Mouse (Mus musculus) lung, embryonic 16.5 days (tissue): ENCODE measurements around the gene Col4a3. TPM values are rescaled to one million over a fixed set of nuclear protein-coding genes. Genes with fewer than 3 reads are reported as not detected.

Experiments used
- ATAC-seq: fragments of 200-750 bp; cut with Nextera tagmentation; 2 replicates; pipeline ENCODE4 v1.8.0; 2017; ENCODE audit warnings: low read depth, mild to moderate bottlenecking, moderate library complexity
- H3K27ac ChIP-seq: fragments of 300-500 bp; sonication (generic); 2 replicates; pipeline ENCODE4 v1.5.1; 2014; ENCODE audit warnings: mild to moderate bottlenecking, control low read depth, low read length
- H3K27me3 ChIP-seq: fragments of 300-500 bp; sonication (generic); 2 replicates; pipeline ENCODE4 v1.6.1; 2014; ENCODE audit warnings: low read depth, low read length, mixed read lengths; ENCODE audit not compliant: control insufficient read depth, insufficient read depth
- H3K36me3 ChIP-seq: fragments of 300-500 bp; sonication (generic); 2 replicates; pipeline ENCODE4 v1.6.1; 2014; ENCODE audit warnings: low read length; ENCODE audit not compliant: control insufficient read depth, insufficient read depth
- H3K4me1 ChIP-seq: fragments of 300-500 bp; sonication (generic); replicated peaks from 2 replicates; pipeline ENCODE4 v1.6.1; 2014; ENCODE audit warnings: low read length, mixed read lengths; ENCODE audit not compliant: control insufficient read depth, insufficient read depth
- H3K4me2 ChIP-seq: fragments of 300-500 bp; sonication (generic); 2 replicates; pipeline ENCODE4 v1.6.1; 2014; ENCODE audit warnings: low read depth, low read length, control low read depth
- H3K4me3 ChIP-seq: fragments of 300-500 bp; sonication (generic); 2 replicates; pipeline ENCODE4 v1.5.1; 2014; ENCODE audit warnings: mild to moderate bottlenecking, low read length, control low read depth
- H3K9ac ChIP-seq: fragments of 300-500 bp; sonication (generic); 2 replicates; pipeline ENCODE4 v1.6.1; 2014; ENCODE audit warnings: low read length, control low read depth
- H3K9me3 ChIP-seq: fragments of 300-500 bp; sonication (generic); 2 replicates; pipeline ENCODE4 v1.6.1; 2016; ENCODE audit warnings: low read length; ENCODE audit not compliant: control insufficient read depth
- WGBS: fragments of 180-500 bp; shearing (Covaris S2); extraction: QIAGEN DNeasy Blood & Tissue Kit; methylation state at CpG from one replicate; pipeline ENCODE4 v1.1.7; 2014; 5-methylcytosine and 5-hydroxymethylcytosine counted together
- polyA plus RNA-seq: library from polyadenylated mRNA; unstranded; fragments of >200 nt; fragmentation: Nextera tagmentation; extraction: Ambion mirVana; gene quantifications from 2 replicates; pipeline ENCODE4 v1.2.1, GENCODE M21; 2015

The Col4a3 gene
- polyA plus RNA-seq, 1 experiment from 2014 or later, result 7.0 TPM

DNA sequence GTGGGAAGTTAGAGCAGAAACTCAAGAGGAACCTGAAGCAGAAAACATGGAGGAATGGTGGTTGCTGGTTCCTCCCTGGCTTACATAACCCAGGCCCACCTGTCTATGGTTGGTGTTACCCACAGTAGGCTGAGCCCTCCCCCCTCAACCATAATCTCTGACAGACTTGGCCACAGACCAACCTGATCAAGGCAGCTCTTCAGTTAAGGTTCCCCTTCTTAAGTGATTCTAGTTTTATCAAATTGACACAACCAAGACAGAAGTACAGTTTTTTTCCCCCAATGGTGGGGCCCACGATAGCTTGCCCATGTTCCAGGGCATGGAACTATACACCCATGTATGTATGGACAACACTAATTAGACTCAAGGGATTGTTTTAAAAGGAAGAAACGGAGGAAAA lies 100.1 kb downstream of the Col4a3 start:
- H3K9me3 ChIP-seq, result no peaks in the 10 kb centered on the region
- 79% methylated on average over 2 of the region's 2 CpGs for WGBS
- no peak overlapping the region for H3K4me2 ChIP-seq
- H3K4me1 ChIP-seq, result no peaks in the 10 kb centered on the region
- no peak overlapping the region for H3K4me3 ChIP-seq
- H3K36me3 ChIP-seq, result no peaks in the 10 kb centered on the region
- no peak overlapping the region for H3K9ac ChIP-seq
- no peak for ATAC-seq
- H3K27me3 ChIP-seq, result no peaks in the 10 kb centered on the region
- H3K27ac ChIP-seq, result no peak overlapping the region

DNA sequence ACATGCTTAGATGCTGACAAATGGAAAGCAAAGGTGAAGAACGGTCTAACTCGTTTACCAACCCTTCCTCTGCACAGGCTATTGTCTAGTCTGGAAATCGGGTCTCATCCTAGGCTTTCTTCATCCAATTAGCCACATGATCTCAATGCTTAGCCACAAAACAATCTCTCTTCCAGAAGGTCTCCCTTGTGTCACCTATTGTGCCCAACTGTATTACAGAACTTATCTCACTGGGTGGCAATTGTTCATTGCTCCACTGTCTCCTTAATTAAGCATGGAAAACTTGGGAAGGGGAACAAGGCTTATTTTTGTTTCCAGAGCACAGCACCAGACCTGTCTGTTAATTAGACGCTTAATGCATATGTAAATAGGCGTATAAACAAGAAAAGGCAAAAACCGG lies 101.2 kb downstream of the Col4a3 start:
- H3K4me1 ChIP-seq, result no peaks in the 10 kb centered on the region
- H3K9ac ChIP-seq, result no peak overlapping the region
- no peaks in the 10 kb centered on the region for H3K27me3 ChIP-seq
- no peaks in the 10 kb centered on the region for H3K9me3 ChIP-seq
- H3K4me3 ChIP-seq, result no peak overlapping the region
- H3K4me2 ChIP-seq, result no peak overlapping the region
- 85% methylated on average over 6 of the region's 6 CpGs for WGBS
- no peaks in the 10 kb centered on the region for H3K36me3 ChIP-seq
- ATAC-seq, result no peak
- no peak overlapping the region for H3K27ac ChIP-seq

DNA sequence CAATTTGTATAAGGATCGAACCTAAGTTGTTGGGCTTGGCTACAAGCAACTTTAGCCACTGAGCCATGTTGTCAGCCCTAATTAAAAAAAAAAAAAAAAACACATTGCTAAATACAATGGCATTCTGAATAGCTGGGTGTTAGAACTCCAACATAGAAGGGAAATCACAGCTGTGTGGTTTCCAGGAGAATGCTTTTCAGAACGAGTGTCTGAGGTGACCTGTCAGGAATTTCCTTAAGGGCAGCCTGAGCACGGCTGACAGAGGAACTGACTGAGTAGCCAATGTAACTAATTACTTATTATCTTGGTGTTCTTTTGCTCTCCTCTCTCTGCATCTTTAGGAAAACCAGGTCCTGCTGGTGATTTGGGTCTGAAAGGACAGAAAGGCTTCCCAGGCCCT lies 109.2 kb downstream of the Col4a3 start:
- no peaks in the 10 kb centered on the region for H3K27me3 ChIP-seq
- H3K4me1 ChIP-seq, result no peaks in the 10 kb centered on the region
- WGBS, result 40% methylated on average over 3 of the region's 3 CpGs
- no peak overlapping the region for H3K27ac ChIP-seq
- H3K4me3 ChIP-seq, result no peak overlapping the region
- no peak overlapping the region for H3K9ac ChIP-seq
- no peaks in the 10 kb centered on the region for H3K36me3 ChIP-seq
- H3K9me3 ChIP-seq, result no peaks in the 10 kb centered on the region
- ATAC-seq, result no peak
- H3K4me2 ChIP-seq, result no peak overlapping the region

DNA sequence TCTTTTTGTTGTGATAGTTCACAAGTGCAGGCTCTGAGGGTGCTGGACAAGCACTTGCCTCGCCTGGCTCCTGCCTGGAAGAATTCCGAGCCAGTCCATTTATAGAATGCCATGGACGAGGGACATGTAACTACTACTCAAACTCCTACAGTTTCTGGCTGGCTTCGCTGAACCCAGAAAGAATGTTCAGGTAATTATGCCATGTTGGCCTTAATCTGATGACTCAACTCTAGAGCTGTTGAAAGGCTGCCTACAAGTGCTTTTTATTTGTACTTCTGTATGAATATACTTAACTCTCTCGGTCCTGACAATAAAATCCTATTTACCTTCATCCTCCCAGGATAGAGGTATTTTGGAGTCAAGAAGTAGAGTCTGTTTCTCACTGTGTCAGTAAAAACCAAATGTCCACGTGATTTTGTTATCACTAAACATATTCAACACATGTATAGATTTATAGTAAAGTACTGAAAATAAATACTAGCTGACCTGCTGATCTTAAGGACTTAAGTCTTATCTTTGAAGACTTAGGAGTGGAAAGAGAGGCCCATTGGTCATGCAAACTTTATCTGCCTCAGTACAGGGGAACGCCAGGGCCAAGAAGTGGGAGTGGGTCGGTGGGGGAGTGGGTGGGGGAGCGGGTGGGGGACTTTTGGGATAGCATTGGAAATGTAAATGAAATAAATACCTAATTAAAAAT lies 131.2 kb downstream of the Col4a3 start:
- H3K4me2 ChIP-seq, result peak overlapping the region; percentile 23; the same call in 1 of the 2 replicates
- H3K9me3 ChIP-seq, result no peaks in the 10 kb centered on the region
- ATAC-seq, result peak; percentile 59
- peak overlapping the region; percentile 41 for H3K27ac ChIP-seq
- H3K4me1 ChIP-seq, result no peaks in the 10 kb centered on the region; the same call in 1 of the 2 replicates
- H3K27me3 ChIP-seq, result peaks cover 3% of the 10 kb centered on the region
- no peaks in the 10 kb centered on the region for H3K36me3 ChIP-seq
- WGBS, result 36% methylated on average over 9 of the region's 9 CpGs
- H3K4me3 ChIP-seq, result no peak overlapping the region
- no peak overlapping the region for H3K9ac ChIP-seq

DNA sequence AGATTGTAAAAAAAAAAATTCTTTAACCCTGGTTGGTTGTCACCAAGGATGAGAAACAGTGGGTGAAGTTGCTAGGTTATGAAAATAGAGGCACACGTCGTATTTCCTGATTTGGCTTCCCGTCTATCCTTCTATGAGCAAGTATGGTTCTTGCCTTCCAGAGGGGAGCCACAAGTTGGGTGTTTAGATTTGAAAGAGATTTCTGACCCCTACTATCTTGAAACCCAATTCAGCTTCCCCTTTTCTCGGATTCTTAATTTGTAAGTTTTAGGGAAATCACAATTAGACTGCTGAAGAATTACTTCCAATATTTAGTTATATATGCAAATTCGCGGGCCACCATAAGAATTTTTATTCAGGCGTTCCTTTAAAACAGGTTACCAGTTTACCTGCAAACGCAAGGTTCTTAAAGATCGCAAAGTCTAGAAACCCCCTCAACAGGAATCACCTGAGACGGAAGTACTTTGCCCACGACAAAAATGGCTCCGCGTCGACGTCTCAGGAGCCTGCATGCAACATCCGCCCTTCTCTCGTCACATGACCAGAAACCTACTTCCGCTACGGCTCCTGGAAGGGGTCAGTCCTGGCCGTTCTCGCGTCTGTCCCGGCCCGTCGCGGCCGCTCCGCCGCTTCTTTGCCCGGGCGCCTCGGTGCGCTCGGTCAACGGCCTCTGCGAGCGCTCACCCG lies 137.8 kb downstream of the Col4a3 start, which contains the start of gene Mff:
TSS of gene Mff (plus strand) at position 552 of the 687 bp plus-strand sequence.
- Histone ChIP-seq H3K4me2 (peak within 1 kb of the TSS; percentile 87), H3K4me1 (peaks cover 8% of the 10 kb centered on the region), H3K9ac (peak within 1 kb of the TSS; percentile 96), H3K4me3 (peak within 1 kb of the TSS; percentile 81), H3K27ac (peak within 1 kb of the TSS; percentile 75; the same call in 1 of the 2 replicates), H3K27me3 (peaks cover 3% of the 10 kb centered on the region), H3K9me3 (no peaks in the 10 kb centered on the region), H3K36me3 (peaks cover 14% of the 10 kb centered on the region; the same call in 1 of the 2 replicates)
- peak; percentile 99 for ATAC-seq
- WGBS, result 10% methylated on average over 38 of the region's 38 CpGs

DNA sequence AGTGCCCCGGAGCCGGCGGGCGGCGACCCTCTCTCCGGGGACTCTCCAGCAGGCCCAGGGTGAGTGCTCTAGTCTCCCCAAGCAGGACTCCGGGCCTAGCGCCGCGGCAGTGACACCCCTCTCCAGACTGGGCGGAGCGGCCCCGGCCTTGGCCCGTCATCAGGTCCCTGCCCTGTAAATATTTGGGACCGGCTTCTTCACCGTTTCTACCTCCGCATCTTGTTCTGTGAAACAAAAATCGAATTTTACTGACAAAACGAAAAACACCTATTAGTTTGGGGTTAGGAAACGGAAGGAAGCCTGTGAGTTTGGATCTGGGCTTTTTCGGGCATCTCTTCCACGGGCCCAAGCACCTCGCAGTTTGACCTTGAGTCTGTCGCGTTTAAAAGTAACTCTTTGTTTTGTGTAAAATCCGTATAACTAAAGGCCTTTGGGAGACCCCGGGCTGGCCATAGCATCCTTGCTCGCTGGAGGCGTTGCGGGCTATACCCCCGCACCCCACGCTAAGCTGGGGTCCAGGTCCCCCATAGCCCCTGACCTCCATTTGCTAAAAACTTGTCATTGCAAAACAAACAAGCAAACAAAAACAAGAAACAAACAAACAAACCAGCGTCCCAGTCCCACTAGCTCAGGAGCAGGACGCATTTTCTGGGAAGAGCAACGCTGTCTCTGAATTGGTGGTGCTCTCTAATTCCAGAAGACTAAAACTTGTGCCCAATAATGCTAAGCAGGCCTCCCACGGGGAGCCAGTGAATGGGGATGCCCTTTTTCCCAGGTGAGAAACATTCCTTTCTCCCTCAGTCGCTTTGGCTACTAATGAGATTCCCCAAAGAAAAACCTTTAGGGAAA lies 138.5 kb downstream of the Col4a3 start:
- WGBS, result 2% methylated on average over 36 of the region's 37 CpGs
- Histone ChIP-seq H3K4me3 (peak overlapping the region; percentile 81), H3K9ac (peak overlapping the region; percentile 96), H3K36me3 (peaks cover 19% of the 10 kb centered on the region), H3K27ac (peak overlapping the region; percentile 75; the same call in 1 of the 2 replicates), H3K4me2 (peak overlapping the region; percentile 87), H3K4me1 (peaks cover 8% of the 10 kb centered on the region), H3K9me3 (no peaks in the 10 kb centered on the region), H3K27me3 (peaks cover 3% of the 10 kb centered on the region)
- ATAC-seq, result peak; percentile 98

DNA sequence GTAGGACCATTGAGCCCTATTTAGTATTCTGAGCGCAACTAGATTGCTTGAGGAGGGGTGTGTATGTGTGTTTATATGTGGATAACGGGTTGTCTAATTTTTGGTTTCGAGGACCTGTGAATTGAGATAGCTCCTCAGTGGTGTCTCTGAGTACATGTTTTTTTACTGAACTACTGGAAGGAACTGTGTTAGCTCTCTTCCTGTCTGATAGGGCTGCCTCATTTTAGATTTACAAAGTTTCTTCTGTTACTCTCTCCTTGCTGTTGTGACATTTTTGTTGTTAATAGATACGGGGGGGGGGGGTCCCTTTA lies 139.1 kb downstream of the Col4a3 start:
- no peak for ATAC-seq
- peaks cover 3% of the 10 kb centered on the region for H3K27me3 ChIP-seq
- H3K9ac ChIP-seq, result peak overlapping the region; percentile 96
- 39% methylated on average over 4 of the region's 4 CpGs for WGBS
- peaks cover 8% of the 10 kb centered on the region for H3K4me1 ChIP-seq
- H3K27ac ChIP-seq, result no peak overlapping the region
- peak overlapping the region; percentile 87 for H3K4me2 ChIP-seq
- H3K4me3 ChIP-seq, result peak overlapping the region; percentile 81
- H3K36me3 ChIP-seq, result peaks cover 19% of the 10 kb centered on the region
- no peaks in the 10 kb centered on the region for H3K9me3 ChIP-seq

DNA sequence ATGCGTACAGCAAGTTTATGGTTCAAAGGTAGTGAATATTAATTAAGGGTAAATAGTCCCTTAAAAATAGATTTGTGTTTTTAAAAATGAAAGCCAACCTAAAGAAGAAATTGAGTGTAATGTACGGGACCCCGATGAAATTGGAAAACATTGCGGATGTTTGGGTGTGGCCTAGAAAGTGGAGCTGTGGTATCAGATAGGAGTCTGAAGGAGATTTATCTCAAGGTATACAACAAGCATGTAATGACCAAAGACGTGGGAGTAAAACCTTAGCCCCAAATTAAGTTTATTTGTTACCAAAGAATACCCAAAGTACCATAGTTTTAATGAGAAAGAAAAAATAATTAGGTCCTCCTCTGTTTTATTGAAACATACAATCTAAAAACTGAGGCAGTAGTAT lies 139.8 kb downstream of the Col4a3 start:
- no peak for ATAC-seq
- H3K36me3 ChIP-seq, result peaks cover 24% of the 10 kb centered on the region

DNA sequence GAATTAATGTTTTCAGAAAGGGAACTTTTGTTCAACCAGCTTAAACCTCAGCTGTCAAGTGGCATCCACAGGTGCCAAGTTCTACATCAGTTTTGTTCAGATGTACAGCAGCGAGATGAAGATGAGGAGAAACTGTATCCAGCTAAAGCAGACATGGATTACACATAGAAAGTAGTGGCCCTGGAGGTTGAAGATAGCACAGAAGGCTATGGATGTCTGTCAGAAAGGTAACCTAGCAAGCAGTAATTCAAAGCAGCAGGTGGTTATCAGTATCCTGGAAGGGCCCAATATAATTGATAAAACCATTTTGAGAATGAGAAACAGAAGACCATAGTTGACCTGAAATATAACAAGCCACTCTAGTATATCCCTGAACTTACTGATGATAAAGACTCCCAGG lies 146.6 kb downstream of the Col4a3 start:
- Histone ChIP-seq H3K4me2 (no peak overlapping the region), H3K9ac (no peak overlapping the region), H3K4me3 (no peak overlapping the region), H3K36me3 (peaks cover 38% of the 10 kb centered on the region), H3K4me1 (no peaks in the 10 kb centered on the region), H3K27me3 (no peaks in the 10 kb centered on the region), H3K9me3 (no peaks in the 10 kb centered on the region), H3K27ac (no peak overlapping the region)
- WGBS, result 96% methylated on average over 1 of the region's 1 CpGs
- ATAC-seq, result no peak

More for the DNA sequence above, 139.8 kb downstream of the Col4a3 start:
- Histone ChIP-seq H3K9me3 (no peaks in the 10 kb centered on the region), H3K27ac (no peak overlapping the region), H3K4me2 (no peak overlapping the region), H3K27me3 (peaks cover 3% of the 10 kb centered on the region), H3K4me1 (peaks cover 8% of the 10 kb centered on the region), H3K9ac (no peak overlapping the region), H3K4me3 (no peak overlapping the region)
- WGBS, result 91% methylated on average over 5 of the region's 5 CpGs
